Mouse (Mus musculus) G1E (cell line): Measurements from ENCODE around the gene Nfkbiz.

Experiments used
- CTCF ChIP-seq: IDR thresholded peaks from 2 replicates; pipeline ENCODE4 v1.5.1; 2012; ENCODE audit warnings: low read depth, low read length, inconsistent platforms, mixed read lengths
- GATA1 ChIP-seq: IDR thresholded peaks from 2 replicates; pipeline ENCODE4 v1.6.1; 2012; ENCODE audit warnings: borderline replicate concordance, low read length, inconsistent platforms, mixed read lengths
- GATA2 ChIP-seq: IDR thresholded peaks from 2 replicates; pipeline ENCODE4 v1.6.1; 2012; ENCODE audit warnings: low read depth, low read length, inconsistent platforms, borderline replicate concordance
- POLR2AphosphoS5 ChIP-seq: IDR thresholded peaks from 2 replicates; pipeline ENCODE4 v1.6.1; 2012; ENCODE audit warnings: low read depth, low read length, inconsistent platforms; ENCODE audit not compliant: insufficient replicate concordance
- TAL1 ChIP-seq: conservative IDR thresholded peaks from 2 replicates; pipeline ENCODE4 v1.6.1; 2012; ENCODE audit warnings: low read depth, low read length, inconsistent platforms, mixed read lengths

- TF ChIP-seq TAL1 (no peak), CTCF (no peak), GATA1 (no peak), GATA2 (no peak), POLR2AphosphoS5 (no peak)
Measured at GRCm38 (mm10) chr16:55832040-55832439, 6.7 kb downstream of the Nfkbiz start.
